Mouse (Mus musculus) kidney, postnatal 4 days (tissue): ENCODE measurements around the gene Tuba1a.
"Not testable (repeated sequence)": the region's sequence is repeated elsewhere in the genome, so short reads cannot be mapped to it uniquely, and the experiment has no call there.

Experiments
- DNase-seq, 2 experiments: peaks; one replicate each; pipeline ENCODE4 v3.0.0; 2021; ENCODE audit warnings: mixed read lengths in 2 of 2

The Tuba1a gene

GRCm38 (mm10) chr15:98954425-98955253, 1.1 kb upstream of the Tuba1a start:
- DNase-seq, result no peak

GRCm38 (mm10) chr15:98952751-98953400, 627 bp downstream of the Tuba1a start:
- peak; percentile 83 to 88 for DNase-seq

- DNase-seq, result no peak
Measured at GRCm38 (mm10) chr15:98952063-98952455, 1.4 kb downstream of the Tuba1a start.

GRCm38 (mm10) chr15:98951122-98952062, 2.1 kb downstream of the Tuba1a start:
- DNase-seq, result not testable (repeated sequence)

GRCm38 (mm10) chr15:98949607-98949892, 4.0 kb downstream of the Tuba1a start:
- DNase-seq, result no peak

- DNase-seq, result no peak
Measured at GRCm38 (mm10) chr15:98948857-98949606, 4.5 kb downstream of the Tuba1a start.

- DNase-seq, result no peak
Measured at GRCm38 (mm10) chr15:98948382-98948781, 5.1 kb downstream of the Tuba1a start.

GRCm38 (mm10) chr15:98947884-98948283, 5.6 kb downstream of the Tuba1a start:
- DNase-seq, result no peak

- DNase-seq, result no peak
Measured at GRCm38 (mm10) chr15:98943133-98943532, 10.4 kb downstream of the Tuba1a start.

- DNase-seq, result no peak
Measured at GRCm38 (mm10) chr15:98942081-98942480, 11.4 kb downstream of the Tuba1a start.

GRCm38 (mm10) chr15:98941539-98941938, 12.0 kb downstream of the Tuba1a start:
- DNase-seq, result no peak

GRCm38 (mm10) chr15:98940816-98941215, 12.7 kb downstream of the Tuba1a start:
- DNase-seq, result no peak

GRCm38 (mm10) chr15:98934217-98934839, 19.2 kb downstream of the Tuba1a start, which contains the start of gene Tuba1b:
Tuba1b (minus strand) TSS chr15:98934565.
- peak; percentile 92 to 96 for DNase-seq

GRCm38 (mm10) chr15:98933833-98934216, 19.7 kb downstream of the Tuba1a start:
- peak; percentile 98 to 99 for DNase-seq

- DNase-seq, result peak in 1 of 2 experiments; percentile 37
Measured at GRCm38 (mm10) chr15:98933004-98933671, 20.4 kb downstream of the Tuba1a start.

- no peak for DNase-seq
Measured at GRCm38 (mm10) chr15:98930998-98931397, 22.5 kb downstream of the Tuba1a start.

- no peak for DNase-seq
Measured at GRCm38 (mm10) chr15:98930017-98930734, 23.3 kb downstream of the Tuba1a start.

GRCm38 (mm10) chr15:98928598-98929240, 24.8 kb downstream of the Tuba1a start:
- peak; percentile 79 to 87 for DNase-seq

- DNase-seq, result no peak
Measured at GRCm38 (mm10) chr15:98927566-98927965, 25.9 kb downstream of the Tuba1a start.

GRCm38 (mm10) chr15:98924682-98925081, 28.8 kb downstream of the Tuba1a start:
- DNase-seq, result no peak
